ENCODE assay signal across 15 mouse cellular contexts in the genomic region with DNA sequence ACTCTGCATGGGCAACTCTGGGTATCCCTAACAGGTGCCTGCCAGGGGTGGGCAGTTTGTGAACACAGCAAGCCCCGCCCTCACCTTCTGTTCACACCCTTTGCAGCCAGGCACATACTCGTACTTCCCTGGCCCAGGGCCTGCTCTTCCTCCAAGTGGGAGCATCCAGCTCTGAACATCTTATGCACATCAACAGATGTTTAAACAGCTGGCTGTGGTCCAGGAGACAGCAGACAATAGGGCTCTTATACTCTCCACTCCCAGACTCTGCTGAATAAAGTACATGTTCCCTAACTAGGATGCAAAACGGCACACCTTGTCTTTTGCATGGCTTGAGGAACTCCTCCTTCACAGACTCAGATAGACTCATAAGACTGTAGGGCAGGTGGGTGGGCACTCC. TPM values are rescaled to one million over a fixed set of nuclear protein-coding genes. Genes with fewer than 3 reads are reported as not detected.
A peak's percentile ranks its signal among the peaks of the same experiment; 100 is the strongest.
DNase-seq lines count a peak whose midpoint lies in the region; ATAC-seq and TF ChIP-seq lines count a peak whose summit lies in the region.
"Had no signal": no experiment of that assay in that cellular context is flagged by ENCODE, and none has a peak within 500 bp of the region (broad histone marks: within the 10 kb centered on the region; RNA-seq: fewer than 3 reads in every experiment).

No protein-coding gene starts in this region.

- H3K9me3 ChIP-seq in hindbrain, postnatal 0 days (ENCODE audit: low read length), result no peaks in the 10 kb centered on the region
- H3K9me3 ChIP-seq in hindbrain, embryonic 11.5 days (ENCODE audit: control insufficient read depth, low read length), result no peaks in the 10 kb centered on the region
- H3K9me3 ChIP-seq in stomach, embryonic 15.5 days, result no peaks in the 10 kb centered on the region
- H3K9me3 ChIP-seq: liver, embryonic 15.5 days had no signal

- no peak overlapping the region for H3K9ac ChIP-seq in hindbrain, postnatal 0 days (replicated peaks; ENCODE audit: low read length)
- no peak overlapping the region for H3K9ac ChIP-seq in hindbrain, embryonic 11.5 days (ENCODE audit: low read depth, low read length)
- no peak overlapping the region for H3K9ac ChIP-seq in stomach, embryonic 15.5 days
- H3K9ac ChIP-seq: liver, embryonic 15.5 days had no signal

- H3K36me3 ChIP-seq in hindbrain, postnatal 0 days (ENCODE audit: insufficient read depth, low read length), result peaks cover 4% of the 10 kb centered on the region
- no peaks in the 10 kb centered on the region for H3K36me3 ChIP-seq in hindbrain, embryonic 11.5 days (ENCODE audit: control insufficient read depth, insufficient read depth, low read length)
- H3K36me3 ChIP-seq in stomach, embryonic 15.5 days, result no peaks in the 10 kb centered on the region
- H3K36me3 ChIP-seq: liver, embryonic 15.5 days had no signal

- peaks cover 6% of the 10 kb centered on the region; the same call in 1 of the 2 replicates for H3K4me1 ChIP-seq in hindbrain, postnatal 0 days (ENCODE audit: insufficient read depth, low read length)
- H3K4me1 ChIP-seq in hindbrain, embryonic 11.5 days (replicated peaks; ENCODE audit: control insufficient read depth, insufficient read depth, low read length), result no peaks in the 10 kb centered on the region
- H3K4me1 ChIP-seq in stomach, embryonic 15.5 days, result no peaks in the 10 kb centered on the region
- H3K4me1 ChIP-seq: liver, embryonic 15.5 days had no signal

- peak; percentile 54 for DNase-seq in cerebellum, adult 9-10 months
- no peak for DNase-seq in cerebellum, adult 11 months
- peak; percentile 18 for DNase-seq in hindbrain, postnatal 0 days (ENCODE audit: low spot score)
- no peak for DNase-seq in hindbrain, embryonic 11.5 days (ENCODE audit: low spot score)
- DNase-seq in right cerebral cortex, adult 18-20 months, result peak; percentile 29
- no peak for DNase-seq in right cerebral cortex, postnatal 14 days
- DNase-seq in urinary bladder, adult 18-20 months (ENCODE audit: low spot score in 2 of 2), result no peak
- DNase-seq: adrenal gland, postnatal 25 days; B cell, adult 2 months; embryo, embryonic 11 days; heart, postnatal 36 days; kidney, postnatal 14 days had no signal

- H3K27ac ChIP-seq in hindbrain, postnatal 0 days, result no peak overlapping the region
- H3K27ac ChIP-seq in hindbrain, embryonic 11.5 days (ENCODE audit: low read depth, low read length), result no peak overlapping the region
- no peak overlapping the region for H3K27ac ChIP-seq in stomach, embryonic 15.5 days
- H3K27ac ChIP-seq: liver, embryonic 15.5 days had no signal

- H3K4me3 ChIP-seq in hindbrain, postnatal 0 days (ENCODE audit: low read length), result no peak overlapping the region
- H3K4me3 ChIP-seq in hindbrain, embryonic 11.5 days (ENCODE audit: low read depth, low read length), result no peak overlapping the region
- no peak overlapping the region for H3K4me3 ChIP-seq in stomach, embryonic 15.5 days (replicated peaks)
- H3K4me3 ChIP-seq: liver, embryonic 15.5 days had no signal

- H3K4me2 ChIP-seq in hindbrain, postnatal 0 days (ENCODE audit: low read depth, low read length), result no peak overlapping the region
- no peak overlapping the region for H3K4me2 ChIP-seq in hindbrain, embryonic 11.5 days (replicated peaks; ENCODE audit: low read depth, low read length)
- no peak overlapping the region for H3K4me2 ChIP-seq in stomach, embryonic 15.5 days
- H3K4me2 ChIP-seq: liver, embryonic 15.5 days had no signal

- no peak for ATAC-seq in hindbrain, postnatal 0 days
- ATAC-seq in hindbrain, embryonic 11.5 days (ENCODE audit: low FRiP score), result no peak
- ATAC-seq in stomach, embryonic 15.5 days (ENCODE audit: insufficient read depth, low FRiP score, low read depth), result peak; percentile 37; the same call in 1 of the 2 replicates
- ATAC-seq: Patski had no signal

- 51% methylated on average over 3 of the region's 3 CpGs for WGBS in hindbrain, postnatal 0 days
- WGBS in hindbrain, embryonic 11.5 days, result 78% methylated on average over 3 of the region's 3 CpGs
- WGBS in stomach, embryonic 15.5 days, result 48% methylated on average over 3 of the region's 3 CpGs

- no peak for TF ChIP-seq CTCF in hindbrain, postnatal 0 days (IDR thresholded peaks at IDR 0.05; ENCODE audit: low read depth)

- no peaks in the 10 kb centered on the region for H3K27me3 ChIP-seq in hindbrain, postnatal 0 days (ENCODE audit: insufficient read depth, low read length)
- H3K27me3 ChIP-seq in hindbrain, embryonic 11.5 days (ENCODE audit: control insufficient read depth, insufficient read depth, low read length), result no peaks in the 10 kb centered on the region
- H3K27me3 ChIP-seq in stomach, embryonic 15.5 days (replicated peaks), result no peaks in the 10 kb centered on the region
- H3K27me3 ChIP-seq: liver, embryonic 15.5 days; Patski had no signal

RNA-seq across cellular contexts. Expression of a gene that starts 56.4 kb away (rescaled TPM):
- total RNA-seq in hindbrain, postnatal 0 days (2014; rRNA removed), result 52.7 and 52.8 TPM in 2 replicates
- polyA plus RNA-seq in hindbrain, postnatal 0 days (2015; fragmentation: Nextera tagmentation; extraction: Ambion mirVana), result 21.9 and 23.2 TPM in 2 replicates
- polyA plus RNA-seq in hindbrain, embryonic 11.5 days (2014; fragmentation: Nextera tagmentation; extraction: Ambion mirVana), result 0.64 and 0.86 TPM in 2 replicates
- 0.39 and 0.62 TPM in 2 replicates for polyA plus RNA-seq in stomach, embryonic 15.5 days (2015; fragmentation: Nextera tagmentation; extraction: Ambion mirVana)
- polyA plus RNA-seq: liver, embryonic 15.5 days had no signal

Comparison
In these comparisons a context has a peak if more than half of its experiments do, and no peak if none do; other contexts are left out.
1. DNase-seq: peak in cerebellum, adult 9-10 months (single experiment), hindbrain, postnatal 0 days (single experiment) and right cerebral cortex, adult 18-20 months (single experiment); none in cerebellum, adult 11 months (single experiment), hindbrain, embryonic 11.5 days (single experiment), right cerebral cortex, postnatal 14 days (single experiment) and urinary bladder, adult 18-20 months (0 of 2).
2. RNA of a gene that starts 56.4 kb away (polyA plus RNA-seq): 21.9 to 23.2 TPM in hindbrain, postnatal 0 days; 0.64 to 0.86 TPM in hindbrain, embryonic 11.5 days and 0.39 to 0.62 TPM in stomach, embryonic 15.5 days; every median in the first group is over 10 times any median in the second.